Mouse (Mus musculus) hindbrain, postnatal 0 days (tissue): Measurements from ENCODE around the gene Irs2. TPM values are rescaled to one million over a fixed set of nuclear protein-coding genes. Genes with fewer than 3 reads are reported as not detected.
A peak's percentile ranks its signal among the peaks of the same experiment; 100 is the strongest.

Experiments
- ATAC-seq: fragments of 200-750 bp; cut with Nextera tagmentation; 2 replicates; pipeline ENCODE4 v1.8.0; 2017; ENCODE audit warnings: mild to moderate bottlenecking, moderate TSS enrichment, moderate library complexity
- DNase-seq: peaks from one replicate; pipeline ENCODE4 v3.0.0-alpha.2; 2015; ENCODE audit warnings: low spot score
- H3K27ac ChIP-seq: fragments of 300-500 bp; sonication (generic); 2 replicates; pipeline ENCODE4 v1.5.1; 2014; ENCODE audit warnings: mild to moderate bottlenecking
- H3K27me3 ChIP-seq: fragments of 300-500 bp; sonication (generic); 2 replicates; pipeline ENCODE4 v1.6.1; 2014; ENCODE audit warnings: low read length, mixed read lengths; ENCODE audit not compliant: insufficient read depth
- H3K36me3 ChIP-seq: fragments of 300-500 bp; sonication (generic); 2 replicates; pipeline ENCODE4 v1.6.1; 2014; ENCODE audit warnings: low read length, mixed read lengths; ENCODE audit not compliant: insufficient read depth
- H3K4me1 ChIP-seq: fragments of 300-500 bp; sonication (generic); 2 replicates; pipeline ENCODE4 v1.6.1; 2014; ENCODE audit warnings: antibody characterized with exemption, low read length, mixed read lengths; ENCODE audit not compliant: insufficient read depth
- H3K4me2 ChIP-seq: fragments of 300-500 bp; sonication (generic); 2 replicates; pipeline ENCODE4 v1.6.1; 2014; ENCODE audit warnings: low read depth, mild to moderate bottlenecking, low read length, moderate library complexity, mixed read lengths
- H3K4me3 ChIP-seq: fragments of 300-500 bp; sonication (generic); 2 replicates; pipeline ENCODE4 v1.5.1; 2014; ENCODE audit warnings: low read length
- H3K9ac ChIP-seq: fragments of 300-500 bp; sonication (generic); replicated peaks from 2 replicates; pipeline ENCODE4 v1.6.1; 2014; ENCODE audit warnings: mild to moderate bottlenecking, low read length, moderate library complexity, mixed read lengths
- H3K9me3 ChIP-seq: fragments of 300-500 bp; sonication (generic); 2 replicates; pipeline ENCODE4 v1.6.1; 2016; ENCODE audit warnings: low read length, mixed read lengths
- CTCF ChIP-seq: IDR thresholded peaks from 2 replicates; pipeline ENCODE4 v1.5.1; 2016; ENCODE audit warnings: antibody characterized with exemption, control low read depth, low read depth
- whole genome bisulfite sequencing: fragments of 180-500 bp; shearing (Covaris S2); extraction: QIAGEN DNeasy Blood & Tissue Kit; methylation state at CpG from one replicate; pipeline ENCODE4 v1.1.7; 2014; 5-methylcytosine and 5-hydroxymethylcytosine counted together
- polyA plus RNA-seq: library from polyadenylated mRNA; unstranded; fragments of >200 nt; fragmentation: Nextera tagmentation; extraction: Ambion mirVana; gene quantifications from 2 replicates; pipeline ENCODE4 v1.2.1, GENCODE M21; 2015
- total RNA-seq: library from RNA; depleted of rRNA; stranded (reverse); fragments of >200 nt; gene quantifications from 2 replicates; pipeline ENCODE4 v1.2.3, GENCODE M21; 2014

The Irs2 gene
- total and polyA plus RNA-seq, 2 experiments from 2014 or later = 7.3 to 42.4 TPM

GRCm38 (mm10) chr8:10991323-10991722 is 16.9 kb downstream of the Irs2 start:
- Histone ChIP-seq H3K4me2 (no peak overlapping the region), H3K36me3 (peaks cover 4% of the 10 kb centered on the region), H3K4me1 (peaks cover 12% of the 10 kb centered on the region), H3K9ac (no peak overlapping the region), H3K4me3 (no peak overlapping the region), H3K9me3 (no peaks in the 10 kb centered on the region), H3K27ac (peak overlapping the region; percentile 51; the same call in 1 of the 2 replicates), H3K27me3 (no peaks in the 10 kb centered on the region)
- DNase-seq (no peak), ATAC-seq (no peak)
- 63% methylated on average over 2 of the region's 2 CpGs for WGBS
- no peak for TF ChIP-seq CTCF

DNA sequence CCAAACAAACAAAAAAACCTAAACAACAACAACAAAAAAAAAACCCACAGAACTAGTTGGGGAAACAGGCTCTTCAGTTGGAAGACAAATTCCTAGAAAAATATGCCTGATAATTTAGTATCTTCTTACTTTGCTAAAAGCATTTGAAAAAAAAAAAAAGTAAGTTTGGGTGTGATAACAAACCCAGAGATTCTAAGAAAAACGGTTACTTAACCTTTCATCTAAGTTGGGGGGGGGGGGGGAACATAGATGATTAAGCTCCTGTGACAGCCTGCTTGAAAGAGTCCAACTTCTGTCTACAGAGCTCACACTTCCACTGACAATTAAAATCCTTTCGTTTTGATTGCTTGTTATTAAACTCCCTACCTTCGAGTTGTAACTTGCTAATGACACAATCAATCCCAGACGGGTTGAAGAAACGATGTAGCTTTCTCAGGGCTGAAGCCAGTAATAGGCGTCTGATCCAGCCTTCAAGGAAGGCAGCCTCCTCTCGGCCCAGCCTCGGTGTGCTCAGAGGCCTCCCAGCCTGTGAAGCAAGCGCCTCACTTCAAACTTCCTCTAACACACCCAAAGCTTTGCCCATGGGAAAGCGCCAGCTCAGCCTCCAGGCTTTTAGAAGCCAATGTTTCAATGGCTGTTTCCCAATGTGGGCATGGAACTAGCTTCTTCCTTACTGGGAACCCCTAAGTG is 17.7 kb downstream of the Irs2 start:
- Histone ChIP-seq H3K4me3 (no peak overlapping the region), H3K9ac (no peak overlapping the region), H3K27ac (peak overlapping the region; percentile 51; the same call in 1 of the 2 replicates), H3K4me2 (0 out of 2 replicates have a peak overlapping the region, but pooled peaks have one; percentile 1), H3K27me3 (no peaks in the 10 kb centered on the region), H3K4me1 (peaks cover 12% of the 10 kb centered on the region), H3K36me3 (peaks cover 12% of the 10 kb centered on the region), H3K9me3 (no peaks in the 10 kb centered on the region)
- ATAC-seq (no peak), DNase-seq (no peak)
- no peak for TF ChIP-seq CTCF
- 23% methylated on average over 10 of the region's 10 CpGs for WGBS

- peaks cover 15% of the 10 kb centered on the region for H3K36me3 ChIP-seq
- ATAC-seq (no peak), DNase-seq (no peak)
- no peak for TF ChIP-seq CTCF
- WGBS = 54% methylated on average over 3 of the region's 3 CpGs
- H3K9ac ChIP-seq = no peak overlapping the region
- H3K4me1 ChIP-seq = peaks cover 12% of the 10 kb centered on the region
- no peak overlapping the region for H3K4me3 ChIP-seq
- no peak overlapping the region for H3K4me2 ChIP-seq
- H3K27ac ChIP-seq = no peak overlapping the region
- H3K27me3 ChIP-seq = no peaks in the 10 kb centered on the region
- H3K9me3 ChIP-seq = no peaks in the 10 kb centered on the region
These were observed 18.3 kb downstream of the Irs2 start for GRCm38 (mm10) chr8:10989946-10990345.

DNA sequence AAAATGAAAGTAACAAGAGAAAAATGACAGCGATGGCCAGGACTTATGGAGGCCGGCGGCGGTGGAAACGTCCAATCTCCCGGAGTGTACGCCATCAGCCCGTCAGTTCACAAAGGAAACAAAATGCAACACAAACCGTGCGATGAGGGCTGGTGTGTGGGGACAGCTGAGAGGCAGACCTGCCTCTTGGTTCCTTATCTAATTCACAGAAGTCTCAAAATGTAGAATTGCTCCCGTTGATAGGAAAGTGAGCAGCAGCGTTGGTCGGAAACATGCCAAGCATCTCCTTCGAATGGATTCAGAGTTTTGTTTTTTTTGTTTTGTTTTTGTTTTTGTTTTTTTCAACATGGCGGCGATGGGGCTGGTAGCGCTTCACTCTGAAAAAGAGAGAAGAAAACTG is 21.6 kb downstream of the Irs2 start:
- peaks cover 7% of the 10 kb centered on the region for H3K4me1 ChIP-seq
- no peak overlapping the region for H3K9ac ChIP-seq
- WGBS = 96% methylated on average over 17 of the region's 17 CpGs
- DNase-seq (no peak), ATAC-seq (no peak)
- no peaks in the 10 kb centered on the region for H3K9me3 ChIP-seq
- no peak overlapping the region for H3K4me3 ChIP-seq
- H3K27me3 ChIP-seq = no peaks in the 10 kb centered on the region
- TF ChIP-seq CTCF = no peak
- H3K4me2 ChIP-seq = no peak overlapping the region
- peaks cover 16% of the 10 kb centered on the region for H3K36me3 ChIP-seq
- no peak overlapping the region for H3K27ac ChIP-seq

DNA sequence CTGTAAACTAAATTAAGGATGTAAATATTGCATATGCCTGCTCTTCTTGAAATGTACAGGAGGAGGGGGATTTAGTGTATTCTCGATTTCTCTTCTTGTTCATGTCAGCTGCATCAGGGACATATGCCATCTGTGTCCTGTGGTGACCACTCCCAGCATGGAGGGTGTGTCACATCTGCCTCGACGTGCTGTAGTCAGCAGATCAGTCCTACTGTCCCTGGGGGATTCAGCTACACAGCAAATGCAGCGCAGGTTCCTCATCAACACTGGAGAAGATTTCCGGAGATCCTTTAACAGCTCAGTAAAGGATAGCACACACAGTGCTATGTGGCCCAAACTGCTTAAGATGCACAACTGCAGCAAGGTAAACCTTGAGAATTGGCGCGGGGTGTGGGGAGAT is 23.2 kb downstream of the Irs2 start:
- TF ChIP-seq CTCF = no peak
- Histone ChIP-seq H3K9ac (no peak overlapping the region), H3K36me3 (peaks cover 16% of the 10 kb centered on the region), H3K4me3 (no peak overlapping the region), H3K27ac (no peak overlapping the region), H3K27me3 (no peaks in the 10 kb centered on the region), H3K4me2 (no peak overlapping the region), H3K9me3 (no peaks in the 10 kb centered on the region), H3K4me1 (no peaks in the 10 kb centered on the region)
- DNase-seq (no peak), ATAC-seq (no peak)
- 58% methylated on average over 7 of the region's 7 CpGs for WGBS

GRCm38 (mm10) chr8:10980876-10981275 is 27.4 kb downstream of the Irs2 start:
- H3K27ac ChIP-seq = no peak overlapping the region
- peaks cover 22% of the 10 kb centered on the region for H3K4me1 ChIP-seq
- H3K36me3 ChIP-seq = peaks cover 8% of the 10 kb centered on the region; the same call in 1 of the 2 replicates
- no peak overlapping the region for H3K4me2 ChIP-seq
- ATAC-seq = no peak
- WGBS = 95% methylated on average over 6 of the region's 6 CpGs
- no peak overlapping the region for H3K9ac ChIP-seq
- H3K27me3 ChIP-seq = no peaks in the 10 kb centered on the region
- no peaks in the 10 kb centered on the region for H3K9me3 ChIP-seq
- TF ChIP-seq CTCF = no peak
- no peak for DNase-seq
- H3K4me3 ChIP-seq = no peak overlapping the region

- peaks cover 22% of the 10 kb centered on the region for H3K4me1 ChIP-seq
- ATAC-seq (no peak), DNase-seq (no peak)
- peaks cover 1% of the 10 kb centered on the region; the same call in 1 of the 2 replicates for H3K36me3 ChIP-seq
- no peaks in the 10 kb centered on the region for H3K9me3 ChIP-seq
- WGBS = 69% methylated on average over 7 of the region's 7 CpGs
- no peaks in the 10 kb centered on the region for H3K27me3 ChIP-seq
- no peak overlapping the region for H3K4me2 ChIP-seq
- no peak for TF ChIP-seq CTCF
- no peak overlapping the region for H3K4me3 ChIP-seq
- peak overlapping the region; percentile 67; the same call in 1 of the 2 replicates for H3K27ac ChIP-seq
- H3K9ac ChIP-seq = no peak overlapping the region
These were observed 28.3 kb downstream of the Irs2 start for GRCm38 (mm10) chr8:10979916-10980315.
